In genomic region chr14:24212861-24213260, GRCm38 (mm10) we compare ENCODE assay signal across 20 mouse cellular contexts. TPM values are rescaled to one million over a fixed set of nuclear protein-coding genes. Genes with fewer than 3 reads are reported as not detected.
DNase-seq lines count a peak whose midpoint lies in the region; ATAC-seq and TF ChIP-seq lines count a peak whose summit lies in the region.
"Had no signal": no experiment of that assay in that cellular context is flagged by ENCODE, and none has a peak within 500 bp of the region (broad histone marks: within the 10 kb centered on the region; RNA-seq: fewer than 3 reads in every experiment).

No protein-coding gene starts in this region.

- ATAC-seq in embryonic facial prominence, embryonic 12.5 days (ENCODE audit: insufficient number of reproducible peaks, insufficient read depth, low FRiP score, low TSS enrichment), result no peak
- ATAC-seq in hindbrain, embryonic 11.5 days (ENCODE audit: low FRiP score), result no peak
- no peak for ATAC-seq in stomach, embryonic 16.5 days (ENCODE audit: insufficient read depth, low FRiP score)
- no peak for ATAC-seq in stomach, postnatal 0 days (ENCODE audit: low FRiP score, low TSS enrichment)
- ATAC-seq: forebrain, embryonic 14.5 days; midbrain, embryonic 13.5 days had no signal

- H3K9me3 ChIP-seq in embryonic facial prominence, embryonic 12.5 days, result no peaks in the 10 kb centered on the region
- no peaks in the 10 kb centered on the region for H3K9me3 ChIP-seq in embryonic facial prominence, embryonic 10.5 days
- H3K9me3 ChIP-seq in hindbrain, embryonic 10.5 days, result 0 out of 2 replicates have a peak, but pooled peaks cover 3% of the 10 kb centered on the region
- H3K9me3 ChIP-seq in hindbrain, embryonic 11.5 days (ENCODE audit: control insufficient read depth, low read length), result no peaks in the 10 kb centered on the region
- no peaks in the 10 kb centered on the region for H3K9me3 ChIP-seq in stomach, embryonic 16.5 days (replicated peaks; ENCODE audit: control insufficient read depth, low read length)
- no peaks in the 10 kb centered on the region for H3K9me3 ChIP-seq in stomach, postnatal 0 days (ENCODE audit: control insufficient read depth, low read length)
- H3K9me3 ChIP-seq: midbrain, embryonic 13.5 days; neural tube, embryonic 12.5 days; stomach, embryonic 15.5 days had no signal

- no peak for TF ChIP-seq CTCF in stomach, postnatal 0 days (IDR thresholded peaks at IDR 0.05; ENCODE audit: low read depth)

- no peak overlapping the region for H3K4me2 ChIP-seq in embryonic facial prominence, embryonic 12.5 days (replicated peaks)
- no peak overlapping the region for H3K4me2 ChIP-seq in hindbrain, embryonic 11.5 days (replicated peaks; ENCODE audit: low read depth, low read length)
- H3K4me2 ChIP-seq in stomach, embryonic 16.5 days (ENCODE audit: low read depth, low read length), result no peak overlapping the region
- H3K4me2 ChIP-seq in stomach, postnatal 0 days (replicated peaks; ENCODE audit: low read depth), result no peak overlapping the region
- H3K4me2 ChIP-seq: midbrain, embryonic 13.5 days; neural tube, embryonic 12.5 days; stomach, embryonic 15.5 days had no signal

- no peak overlapping the region for H3K9ac ChIP-seq in embryonic facial prominence, embryonic 12.5 days
- H3K9ac ChIP-seq in hindbrain, embryonic 11.5 days (ENCODE audit: low read depth, low read length), result no peak overlapping the region
- H3K9ac ChIP-seq in stomach, embryonic 16.5 days (ENCODE audit: low read length), result no peak overlapping the region
- H3K9ac ChIP-seq in stomach, postnatal 0 days (ENCODE audit: low read length), result no peak overlapping the region
- H3K9ac ChIP-seq: liver, embryonic 14.5 days; midbrain, embryonic 13.5 days; neural tube, embryonic 12.5 days; stomach, embryonic 15.5 days had no signal

- H3K27ac ChIP-seq in embryonic facial prominence, embryonic 12.5 days, result 0 out of 2 replicates have a peak overlapping the region, but pooled peaks have one; percentile 32
- H3K27ac ChIP-seq in embryonic facial prominence, embryonic 10.5 days (replicated peaks), result no peak overlapping the region
- 0 out of 2 replicates have a peak overlapping the region, but pooled peaks have one; percentile 12 for H3K27ac ChIP-seq in hindbrain, embryonic 10.5 days
- no peak overlapping the region for H3K27ac ChIP-seq in hindbrain, embryonic 11.5 days (ENCODE audit: low read depth, low read length)
- H3K27ac ChIP-seq in stomach, embryonic 16.5 days (ENCODE audit: low read length), result peak overlapping the region; percentile 16; the same call in 1 of the 2 replicates
- no peak overlapping the region for H3K27ac ChIP-seq in stomach, postnatal 0 days (replicated peaks)
- H3K27ac ChIP-seq: kidney, postnatal 0 days; liver, embryonic 14.5 days; neural tube, embryonic 12.5 days; stomach, embryonic 15.5 days had no signal

- no peak for DNase-seq in embryonic facial prominence, embryonic 10.5 days (ENCODE audit: low spot score)
- no peak for DNase-seq in hindbrain, embryonic 10.5 days (ENCODE audit: low spot score)
- no peak for DNase-seq in hindbrain, embryonic 11.5 days (ENCODE audit: low spot score)
- no peak for DNase-seq in stomach, postnatal 0 days (ENCODE audit: low spot score)
- no peak for DNase-seq in Muller cell, postnatal 12 days (ENCODE audit: inconsistent ontology term)
- no peak for DNase-seq in urinary bladder, adult 18-20 months (ENCODE audit: low spot score in 2 of 2)
- DNase-seq: adrenal gland, postnatal 25 days; cerebellum, adult 9-11 months; gastrocnemius, postnatal 25 days; lung, postnatal 36 days; retina, postnatal 1 day; thymus, postnatal 36 days had no signal

- no peak for TF ChIP-seq EP300 in stomach, postnatal 0 days (optimal IDR thresholded peaks at IDR 0.05)

- 35% methylated on average over 5 of the region's 5 CpGs for WGBS in embryonic facial prominence, embryonic 12.5 days
- WGBS in embryonic facial prominence, embryonic 10.5 days, result 46% methylated on average over 5 of the region's 5 CpGs
- 56% methylated on average over 5 of the region's 5 CpGs for WGBS in hindbrain, embryonic 10.5 days
- WGBS in hindbrain, embryonic 11.5 days, result 53% methylated on average over 5 of the region's 5 CpGs
- 44% methylated on average over 5 of the region's 5 CpGs for WGBS in stomach, embryonic 16.5 days
- 39% methylated on average over 5 of the region's 5 CpGs for WGBS in stomach, postnatal 0 days

- H3K27me3 ChIP-seq in embryonic facial prominence, embryonic 12.5 days, result no peaks in the 10 kb centered on the region
- no peaks in the 10 kb centered on the region for H3K27me3 ChIP-seq in embryonic facial prominence, embryonic 10.5 days (replicated peaks; ENCODE audit: low read depth, poor library complexity, severe bottlenecking)
- no peaks in the 10 kb centered on the region for H3K27me3 ChIP-seq in hindbrain, embryonic 10.5 days (ENCODE audit: insufficient read depth, poor library complexity, severe bottlenecking)
- no peaks in the 10 kb centered on the region for H3K27me3 ChIP-seq in hindbrain, embryonic 11.5 days (ENCODE audit: control insufficient read depth, insufficient read depth, low read length)
- H3K27me3 ChIP-seq in stomach, embryonic 16.5 days (ENCODE audit: control insufficient read depth, insufficient read depth, low read length), result no peaks in the 10 kb centered on the region
- H3K27me3 ChIP-seq in stomach, postnatal 0 days (ENCODE audit: control insufficient read depth, insufficient read depth, low read length), result no peaks in the 10 kb centered on the region
- H3K27me3 ChIP-seq: midbrain, embryonic 13.5 days; neural tube, embryonic 12.5 days; stomach, embryonic 15.5 days had no signal

- no peak overlapping the region for H3K4me3 ChIP-seq in embryonic facial prominence, embryonic 12.5 days
- no peak overlapping the region for H3K4me3 ChIP-seq in embryonic facial prominence, embryonic 10.5 days
- H3K4me3 ChIP-seq in hindbrain, embryonic 10.5 days, result no peak overlapping the region
- no peak overlapping the region for H3K4me3 ChIP-seq in hindbrain, embryonic 11.5 days (ENCODE audit: low read depth, low read length)
- H3K4me3 ChIP-seq in stomach, embryonic 16.5 days (replicated peaks; ENCODE audit: low read length), result no peak overlapping the region
- H3K4me3 ChIP-seq in stomach, postnatal 0 days (ENCODE audit: low read depth, low read length), result no peak overlapping the region
- H3K4me3 ChIP-seq: midbrain, embryonic 13.5 days; neural tube, embryonic 12.5 days; stomach, embryonic 15.5 days had no signal

- H3K4me1 ChIP-seq in embryonic facial prominence, embryonic 12.5 days, result peaks cover 81% of the 10 kb centered on the region
- H3K4me1 ChIP-seq in embryonic facial prominence, embryonic 10.5 days, result peaks cover 93% of the 10 kb centered on the region
- peaks cover 70% of the 10 kb centered on the region for H3K4me1 ChIP-seq in hindbrain, embryonic 10.5 days (replicated peaks)
- H3K4me1 ChIP-seq in hindbrain, embryonic 11.5 days (replicated peaks; ENCODE audit: control insufficient read depth, insufficient read depth, low read length), result no peaks in the 10 kb centered on the region; the same call in 1 of the 2 replicates
- peaks cover 51% of the 10 kb centered on the region for H3K4me1 ChIP-seq in stomach, embryonic 16.5 days (ENCODE audit: control insufficient read depth, insufficient read depth, low read length)
- H3K4me1 ChIP-seq in stomach, postnatal 0 days (replicated peaks; ENCODE audit: control insufficient read depth, insufficient read depth), result peaks cover 7% of the 10 kb centered on the region; the same call in 1 of the 2 replicates

- no peaks in the 10 kb centered on the region for H3K36me3 ChIP-seq in embryonic facial prominence, embryonic 12.5 days
- H3K36me3 ChIP-seq in embryonic facial prominence, embryonic 10.5 days (replicated peaks), result no peaks in the 10 kb centered on the region
- no peaks in the 10 kb centered on the region for H3K36me3 ChIP-seq in hindbrain, embryonic 10.5 days
- H3K36me3 ChIP-seq in hindbrain, embryonic 11.5 days (ENCODE audit: control insufficient read depth, insufficient read depth, low read length), result no peaks in the 10 kb centered on the region
- no peaks in the 10 kb centered on the region for H3K36me3 ChIP-seq in stomach, embryonic 16.5 days (ENCODE audit: control insufficient read depth, insufficient read depth, low read length)
- no peaks in the 10 kb centered on the region for H3K36me3 ChIP-seq in stomach, postnatal 0 days (ENCODE audit: control insufficient read depth, insufficient read depth, low read length)
- H3K36me3 ChIP-seq: midbrain, embryonic 13.5 days; neural tube, embryonic 12.5 days; stomach, embryonic 15.5 days had no signal

RNA-seq across cellular contexts. Expression of gene Dlg5, which starts 32.9 kb away (rescaled TPM):
- polyA plus RNA-seq in embryonic facial prominence, embryonic 12.5 days (2016; fragmentation: Nextera tagmentation; extraction: Ambion mirVana), result 28.9 and 30.3 TPM in 2 replicates
- polyA plus RNA-seq in embryonic facial prominence, embryonic 10.5 days (2016; fragmentation: Nextera tagmentation; extraction: Ambion mirVana), result 21.1 and 23.5 TPM in 2 replicates
- 12.7 and 14.0 TPM in 2 replicates for polyA plus RNA-seq in hindbrain, embryonic 10.5 days (2016; fragmentation: Nextera tagmentation; extraction: Ambion mirVana)
- 20.8 and 26.9 TPM in 2 replicates for polyA plus RNA-seq in hindbrain, embryonic 11.5 days (2014; fragmentation: Nextera tagmentation; extraction: Ambion mirVana)
- polyA plus RNA-seq in stomach, embryonic 16.5 days (2015; fragmentation: Nextera tagmentation; extraction: Ambion mirVana), result 12.3 and 12.4 TPM in 2 replicates
- polyA plus RNA-seq in stomach, postnatal 0 days (2015; fragmentation: Nextera tagmentation; extraction: Ambion mirVana), result 3.8 and 5.0 TPM in 2 replicates

Comparison
In these comparisons a context has a peak if more than half of its experiments do, and no peak if none do; other contexts are left out.
1. H3K27ac ChIP-seq: peak in embryonic facial prominence, embryonic 12.5 days (single experiment), hindbrain, embryonic 10.5 days (single experiment) and stomach, embryonic 16.5 days (single experiment); none in embryonic facial prominence, embryonic 10.5 days (single experiment), hindbrain, embryonic 11.5 days (single experiment) and stomach, postnatal 0 days (single experiment).